Mouse (Mus musculus) neural tube, embryonic 11.5 days (tissue): ENCODE results near the gene Eya2. TPM values are rescaled to one million over a fixed set of nuclear protein-coding genes. Genes with fewer than 3 reads are reported as not detected.

ENCODE experiments used
- ATAC-seq: fragments of 200-750 bp; cut with Nextera tagmentation; 2 replicates; pipeline ENCODE4 v1.8.0; 2017; ENCODE audit warnings: moderate number of reproducible peaks, mild to moderate bottlenecking, moderate TSS enrichment, moderate library complexity; ENCODE audit not compliant: insufficient read depth, low FRiP score, low TSS enrichment
- DNase-seq: peaks from one replicate; pipeline ENCODE4 v3.0.0-alpha.2; 2015; ENCODE audit warnings: low spot score
- H3K27ac ChIP-seq: fragments of 300-500 bp; sonication (generic); 2 replicates; pipeline ENCODE4 v1.5.1; 2014; ENCODE audit warnings: low read depth, mild to moderate bottlenecking, low read length
- H3K27me3 ChIP-seq: fragments of 300-500 bp; sonication (generic); 2 replicates; pipeline ENCODE4 v1.6.1; 2014; ENCODE audit warnings: mild to moderate bottlenecking, low read length, mixed read lengths; ENCODE audit not compliant: control insufficient read depth, insufficient read depth
- H3K36me3 ChIP-seq: fragments of 300-500 bp; sonication (generic); 2 replicates; pipeline ENCODE4 v1.6.1; 2014; ENCODE audit warnings: mild to moderate bottlenecking, low read length, moderate library complexity, mixed read lengths; ENCODE audit not compliant: control insufficient read depth, insufficient read depth
- H3K4me1 ChIP-seq: fragments of 300-500 bp; sonication (generic); 2 replicates; pipeline ENCODE4 v1.6.1; 2014; ENCODE audit warnings: low read length, mixed read lengths; ENCODE audit not compliant: control insufficient read depth, insufficient read depth
- H3K4me2 ChIP-seq: fragments of 300-500 bp; sonication (generic); 2 replicates; pipeline ENCODE4 v1.6.1; 2014; ENCODE audit warnings: low read depth, mild to moderate bottlenecking, moderate library complexity
- H3K4me3 ChIP-seq: fragments of 300-500 bp; sonication (generic); 2 replicates; pipeline ENCODE4 v1.5.1; 2014; ENCODE audit warnings: low read depth, low read length
- H3K9ac ChIP-seq: fragments of 300-500 bp; sonication (generic); 2 replicates; pipeline ENCODE4 v1.6.1; 2014; ENCODE audit warnings: mild to moderate bottlenecking, low read length
- H3K9me3 ChIP-seq: fragments of 300-500 bp; sonication (generic); 2 replicates; pipeline ENCODE4 v1.6.1; 2016; ENCODE audit warnings: low read length; ENCODE audit not compliant: control insufficient read depth
- WGBS: fragments of 180-500 bp; shearing (Covaris S2); extraction: QIAGEN DNeasy Blood & Tissue Kit; methylation state at CpG from one replicate; pipeline ENCODE4 v1.1.7; 2014; 5-methylcytosine and 5-hydroxymethylcytosine counted together
- polyA plus RNA-seq: library from polyadenylated mRNA; unstranded; fragments of >200 nt; fragmentation: Nextera tagmentation; extraction: Ambion mirVana; gene quantifications from 2 replicates; pipeline ENCODE4 v1.2.1, GENCODE M21; 2014

The Eya2 gene
- polyA plus RNA-seq, 1 experiment from 2014 or later = 29.6 TPM

DNA sequence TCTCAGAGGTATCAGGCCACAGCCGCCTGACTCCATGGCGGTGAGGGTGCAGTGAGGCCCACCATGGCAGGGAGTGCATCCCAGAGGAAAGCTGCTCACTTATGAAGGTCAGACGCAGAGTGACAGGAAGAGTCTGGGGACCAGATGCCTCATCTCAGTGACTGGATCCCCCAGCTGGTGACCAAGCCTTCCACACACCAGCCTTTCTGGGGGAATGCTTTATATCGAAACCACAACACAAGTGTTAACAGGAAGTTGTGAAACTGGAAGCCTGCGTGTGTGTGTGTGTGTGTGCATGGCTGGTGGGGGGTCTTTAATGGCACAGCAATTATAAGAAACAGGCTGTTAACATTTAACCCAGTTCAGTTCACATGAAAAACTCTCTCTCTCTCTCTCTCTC lies 64.7 kb downstream of the Eya2 start:
- Histone ChIP-seq H3K27me3 (no peaks in the 10 kb centered on the region), H3K4me2 (no peak overlapping the region), H3K9me3 (no peaks in the 10 kb centered on the region), H3K36me3 (no peaks in the 10 kb centered on the region), H3K9ac (no peak overlapping the region), H3K4me1 (peaks cover 6% of the 10 kb centered on the region; the same call in 1 of the 2 replicates), H3K4me3 (no peak overlapping the region), H3K27ac (no peak overlapping the region)
- DNase-seq (peak; percentile 8), ATAC-seq (no peak)
- 64% methylated on average over 5 of the region's 5 CpGs for WGBS

- Histone ChIP-seq H3K27ac (no peak overlapping the region), H3K9me3 (no peaks in the 10 kb centered on the region), H3K4me3 (no peak overlapping the region), H3K36me3 (no peaks in the 10 kb centered on the region), H3K27me3 (no peaks in the 10 kb centered on the region), H3K4me2 (no peak overlapping the region), H3K4me1 (no peaks in the 10 kb centered on the region), H3K9ac (no peak overlapping the region)
- 90% methylated on average over 7 of the region's 7 CpGs for WGBS
- ATAC-seq (no peak), DNase-seq (peak; percentile 6)
Observed at GRCm38 (mm10) chr2:165663266-165663665, 68.4 kb downstream of the Eya2 start.

DNA sequence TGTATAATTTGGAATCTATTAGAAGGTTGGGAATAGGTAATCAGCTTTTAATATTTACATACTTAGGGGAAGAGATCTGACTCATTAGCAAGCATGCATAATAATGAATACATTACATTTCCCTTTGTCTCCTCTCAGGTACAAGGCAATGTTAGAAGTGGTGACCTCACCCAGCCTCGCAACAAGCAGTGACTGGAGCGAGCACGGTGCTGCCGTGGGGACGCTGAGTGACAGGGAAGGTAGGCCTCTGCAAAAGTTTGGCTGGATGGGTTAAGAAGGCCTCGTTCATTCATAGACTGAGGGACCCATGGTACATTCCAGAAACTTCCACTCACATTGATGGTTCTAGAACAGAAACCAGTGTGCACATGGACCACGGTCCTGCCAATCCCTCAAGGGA lies 69.8 kb downstream of the Eya2 start:
- Histone ChIP-seq H3K9me3 (no peaks in the 10 kb centered on the region), H3K27me3 (no peaks in the 10 kb centered on the region), H3K27ac (no peak overlapping the region), H3K4me1 (no peaks in the 10 kb centered on the region), H3K36me3 (no peaks in the 10 kb centered on the region), H3K4me2 (no peak overlapping the region), H3K9ac (no peak overlapping the region), H3K4me3 (no peak overlapping the region)
- 88% methylated on average over 7 of the region's 7 CpGs for WGBS
- DNase-seq = no peak
- no peak for ATAC-seq

- no peak overlapping the region for H3K4me2 ChIP-seq
- no peaks in the 10 kb centered on the region for H3K27me3 ChIP-seq
- no peaks in the 10 kb centered on the region for H3K36me3 ChIP-seq
- H3K4me1 ChIP-seq = no peaks in the 10 kb centered on the region
- no peak overlapping the region for H3K27ac ChIP-seq
- H3K9me3 ChIP-seq = no peaks in the 10 kb centered on the region
- no peak overlapping the region for H3K4me3 ChIP-seq
- 69% methylated on average over 5 of the region's 5 CpGs for WGBS
- DNase-seq (no peak), ATAC-seq (no peak)
- no peak overlapping the region for H3K9ac ChIP-seq
Observed at GRCm38 (mm10) chr2:165665176-165665575, 70.3 kb downstream of the Eya2 start.

- DNase-seq (no peak), ATAC-seq (no peak)
- no peaks in the 10 kb centered on the region for H3K4me1 ChIP-seq
- no peaks in the 10 kb centered on the region for H3K36me3 ChIP-seq
- no peak overlapping the region for H3K4me3 ChIP-seq
- WGBS = 62% methylated on average over 2 of the region's 2 CpGs
- no peaks in the 10 kb centered on the region for H3K9me3 ChIP-seq
- no peak overlapping the region for H3K27ac ChIP-seq
- no peak overlapping the region for H3K4me2 ChIP-seq
- H3K27me3 ChIP-seq = no peaks in the 10 kb centered on the region
- no peak overlapping the region for H3K9ac ChIP-seq
Observed at GRCm38 (mm10) chr2:165667096-165667495, 72.3 kb downstream of the Eya2 start.

DNA sequence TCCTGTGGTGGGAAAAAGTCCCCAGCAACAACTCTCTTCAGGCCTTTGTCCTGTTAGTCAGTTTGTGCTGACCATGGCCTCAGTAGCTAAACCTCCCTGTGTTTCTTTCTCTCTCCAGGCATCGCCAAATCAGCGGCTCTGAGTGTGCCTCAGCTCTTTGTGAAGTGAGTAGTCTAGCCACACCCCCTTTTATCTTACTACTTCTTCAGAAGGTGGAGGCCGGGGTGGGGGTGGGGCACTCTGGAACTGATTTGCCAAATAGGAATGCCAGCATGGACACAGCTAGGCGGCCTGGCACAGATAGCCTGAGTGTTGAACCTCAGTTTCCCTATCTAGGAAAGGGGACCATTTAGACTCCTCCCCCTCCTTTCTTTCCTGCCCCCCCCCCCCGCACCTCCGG lies 87.9 kb downstream of the Eya2 start:
- no peak for DNase-seq
- ATAC-seq = no peak
- Histone ChIP-seq H3K27me3 (no peaks in the 10 kb centered on the region), H3K4me1 (no peaks in the 10 kb centered on the region), H3K4me3 (no peak overlapping the region), H3K9me3 (no peaks in the 10 kb centered on the region), H3K4me2 (no peak overlapping the region), H3K27ac (no peak overlapping the region), H3K36me3 (no peaks in the 10 kb centered on the region), H3K9ac (no peak overlapping the region)
- WGBS = 46% methylated on average over 6 of the region's 6 CpGs

DNA sequence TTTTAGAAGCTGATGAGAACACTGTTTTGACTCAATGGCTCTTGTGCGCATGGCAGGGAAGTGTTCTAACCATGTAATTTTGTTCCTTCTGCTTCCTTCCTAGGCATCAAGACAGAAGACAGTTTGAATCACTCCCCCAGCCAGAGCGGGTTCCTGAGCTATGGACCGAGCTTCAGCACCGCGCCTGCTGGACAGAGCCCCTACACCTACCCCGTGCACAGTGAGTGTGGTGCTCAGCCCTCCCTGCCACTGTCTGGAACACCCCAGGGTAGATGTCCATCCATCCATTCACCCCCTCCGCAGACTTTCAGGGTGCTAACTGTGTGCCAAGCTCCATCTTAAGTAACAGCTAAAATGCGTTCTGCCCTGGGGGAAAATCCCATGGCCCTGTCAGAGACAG lies 92.7 kb downstream of the Eya2 start:
- no peaks in the 10 kb centered on the region for H3K9me3 ChIP-seq
- WGBS = 38% methylated on average over 8 of the region's 8 CpGs
- H3K4me3 ChIP-seq = no peak overlapping the region
- H3K36me3 ChIP-seq = no peaks in the 10 kb centered on the region
- no peak for ATAC-seq
- no peak overlapping the region for H3K27ac ChIP-seq
- no peaks in the 10 kb centered on the region for H3K27me3 ChIP-seq
- H3K4me2 ChIP-seq = no peak overlapping the region
- H3K9ac ChIP-seq = no peak overlapping the region
- H3K4me1 ChIP-seq = no peaks in the 10 kb centered on the region
- peak; percentile 34 for DNase-seq

GRCm38 (mm10) chr2:165688896-165689295 lies 94.1 kb downstream of the Eya2 start:
- no peak for ATAC-seq
- Histone ChIP-seq H3K27ac (no peak overlapping the region), H3K4me3 (no peak overlapping the region), H3K4me2 (no peak overlapping the region), H3K4me1 (no peaks in the 10 kb centered on the region), H3K9me3 (no peaks in the 10 kb centered on the region), H3K9ac (no peak overlapping the region), H3K27me3 (no peaks in the 10 kb centered on the region), H3K36me3 (no peaks in the 10 kb centered on the region)
- no peak for DNase-seq
- WGBS = 86% methylated on average over 4 of the region's 4 CpGs

- Histone ChIP-seq H3K4me2 (no peak overlapping the region), H3K27ac (no peak overlapping the region), H3K27me3 (no peaks in the 10 kb centered on the region), H3K36me3 (no peaks in the 10 kb centered on the region), H3K4me3 (no peak overlapping the region), H3K9ac (no peak overlapping the region), H3K4me1 (no peaks in the 10 kb centered on the region), H3K9me3 (no peaks in the 10 kb centered on the region)
- WGBS = 86% methylated on average over 3 of the region's 3 CpGs
- ATAC-seq = no peak
- no peak for DNase-seq
Observed at GRCm38 (mm10) chr2:165691016-165691415, 96.2 kb downstream of the Eya2 start.
